Mouse (Mus musculus): ENCODE data around the gene Dnajc5g. TPM values are rescaled to one million over a fixed set of nuclear protein-coding genes. Genes with fewer than 3 reads are reported as not detected.

The Dnajc5g gene
- polyA plus RNA-seq, 1 experiment from 2014 or later, result not detected

Other genes starting within 250 kb of the Dnajc5g start
- gene Tmem214, start 238.3 kb upstream of the Dnajc5g start, polyA plus RNA-seq (2015; fragmentation: Nextera tagmentation; extraction: Ambion mirVana), result 82.4 and 93.2 TPM in 2 replicates
- gene Agbl5, start 217.6 kb upstream of the Dnajc5g start, polyA plus RNA-seq (2015; fragmentation: Nextera tagmentation; extraction: Ambion mirVana), result 20.6 and 25.9 TPM in 2 replicates
- gene Ost4, start 198.5 kb upstream of the Dnajc5g start, polyA plus RNA-seq (2015; fragmentation: Nextera tagmentation; extraction: Ambion mirVana), result 491 and 504 TPM in 2 replicates
- 258 and 306 TPM in 2 replicates for gene Emilin1, start 192.9 kb upstream of the Dnajc5g start, polyA plus RNA-seq (2015; fragmentation: Nextera tagmentation; extraction: Ambion mirVana)
- gene Khk, start 184.9 kb upstream of the Dnajc5g start, polyA plus RNA-seq (2015; fragmentation: Nextera tagmentation; extraction: Ambion mirVana), result 29.3 and 29.7 TPM in 2 replicates
- gene Cgref1, start 160.7 kb upstream of the Dnajc5g start, polyA plus RNA-seq (2015; fragmentation: Nextera tagmentation; extraction: Ambion mirVana), result 12.5 and 17.4 TPM in 2 replicates
- 146 and 151 TPM in 2 replicates for gene Preb, start 145.9 kb upstream of the Dnajc5g start, polyA plus RNA-seq (2015; fragmentation: Nextera tagmentation; extraction: Ambion mirVana)
- 1.6 and 1.8 TPM in 2 replicates for gene Tcf23, start 137.6 kb upstream of the Dnajc5g start, polyA plus RNA-seq (2015; fragmentation: Nextera tagmentation; extraction: Ambion mirVana)
- 145 and 149 TPM in 2 replicates for gene Atraid, start 58.0 kb upstream of the Dnajc5g start, polyA plus RNA-seq (2015; fragmentation: Nextera tagmentation; extraction: Ambion mirVana)
- gene Slc5a6, start 57.4 kb upstream of the Dnajc5g start, polyA plus RNA-seq (2015; fragmentation: Nextera tagmentation; extraction: Ambion mirVana), result 10.4 and 11.8 TPM in 2 replicates
- gene Cad, start 51.5 kb upstream of the Dnajc5g start, polyA plus RNA-seq (2015; fragmentation: Nextera tagmentation; extraction: Ambion mirVana), result 32.5 and 36.2 TPM in 2 replicates
- 2.8 and 3.1 TPM in 2 replicates for gene Slc30a3, start 2.0 kb downstream of the Dnajc5g start, polyA plus RNA-seq (2015; fragmentation: Nextera tagmentation; extraction: Ambion mirVana)
- 1.2 and 1.6 TPM in 2 replicates for gene Trim54, start 10.4 kb downstream of the Dnajc5g start, polyA plus RNA-seq (2015; fragmentation: Nextera tagmentation; extraction: Ambion mirVana)
- gene Ucn, start 32.5 kb downstream of the Dnajc5g start, polyA plus RNA-seq (2015; fragmentation: Nextera tagmentation; extraction: Ambion mirVana), result not detected in 2 replicates
- 62.6 and 76.8 TPM in 2 replicates for gene Mpv17, start 48.0 kb downstream of the Dnajc5g start, polyA plus RNA-seq (2015; fragmentation: Nextera tagmentation; extraction: Ambion mirVana)
- gene Gm29609, start 73.6 kb downstream of the Dnajc5g start, polyA plus RNA-seq (2015; fragmentation: Nextera tagmentation; extraction: Ambion mirVana), result 2.0 and 2.1 TPM in 2 replicates
- 83.0 and 93.5 TPM in 2 replicates for gene Gtf3c2, start 73.9 kb downstream of the Dnajc5g start, polyA plus RNA-seq (2015; fragmentation: Nextera tagmentation; extraction: Ambion mirVana)
- gene Snx17, start 86.9 kb downstream of the Dnajc5g start, polyA plus RNA-seq (2015; fragmentation: Nextera tagmentation; extraction: Ambion mirVana), result 140 and 148 TPM in 2 replicates
- gene Eif2b4, start 87.1 kb downstream of the Dnajc5g start, polyA plus RNA-seq (2015; fragmentation: Nextera tagmentation; extraction: Ambion mirVana), result 64.9 and 65.9 TPM in 2 replicates
- 9.1 and 11.9 TPM in 2 replicates for gene Zfp513, start 96.0 kb downstream of the Dnajc5g start, polyA plus RNA-seq (2015; fragmentation: Nextera tagmentation; extraction: Ambion mirVana)
- gene Ppm1g, start 114.4 kb downstream of the Dnajc5g start, polyA plus RNA-seq (2015; fragmentation: Nextera tagmentation; extraction: Ambion mirVana), result 130 and 144 TPM in 2 replicates
- 156 and 171 TPM in 2 replicates for gene Nrbp1, start 134.6 kb downstream of the Dnajc5g start, polyA plus RNA-seq (2015; fragmentation: Nextera tagmentation; extraction: Ambion mirVana)
- 0.83 TPM in 1 of 2 replicates, not detected in the other for gene Gm9970, start 134.9 kb downstream of the Dnajc5g start, polyA plus RNA-seq (2015; fragmentation: Nextera tagmentation; extraction: Ambion mirVana)
- gene Krtcap3, start 145.4 kb downstream of the Dnajc5g start, polyA plus RNA-seq (2015; fragmentation: Nextera tagmentation; extraction: Ambion mirVana), result 21.5 and 25.1 TPM in 2 replicates
- gene Ift172, start 184.8 kb downstream of the Dnajc5g start, polyA plus RNA-seq (2015; fragmentation: Nextera tagmentation; extraction: Ambion mirVana), result 36.3 and 36.9 TPM in 2 replicates
- gene Fndc4, start 189.8 kb downstream of the Dnajc5g start, polyA plus RNA-seq (2015; fragmentation: Nextera tagmentation; extraction: Ambion mirVana), result 42.3 and 46.2 TPM in 2 replicates
- gene Gckr, start 191.2 kb downstream of the Dnajc5g start, polyA plus RNA-seq (2015; fragmentation: Nextera tagmentation; extraction: Ambion mirVana), result 0.21 and 0.70 TPM in 2 replicates